Mouse (Mus musculus) left cerebral cortex, adult 18-20 months (tissue): ENCODE measurements around the gene Fubp1. TPM values are rescaled to one million over a fixed set of nuclear protein-coding genes. Genes with fewer than 3 reads are reported as not detected.

Experiments
- DNase-seq, 2 experiments: peaks; one replicate each; pipeline ENCODE4 v3.0.0; 2021 to 2022; ENCODE audit warnings: low spot score in 2 of 2, mixed read lengths in 1 of 2
- total RNA-seq, 2 experiments: library from RNA; stranded (reverse); gene quantifications; 2 replicates each; pipeline ENCODE4 v1.2.3; 2021

The Fubp1 gene
- total RNA-seq, 2 experiments from 2014 or later = 116 to 121 TPM

DNA sequence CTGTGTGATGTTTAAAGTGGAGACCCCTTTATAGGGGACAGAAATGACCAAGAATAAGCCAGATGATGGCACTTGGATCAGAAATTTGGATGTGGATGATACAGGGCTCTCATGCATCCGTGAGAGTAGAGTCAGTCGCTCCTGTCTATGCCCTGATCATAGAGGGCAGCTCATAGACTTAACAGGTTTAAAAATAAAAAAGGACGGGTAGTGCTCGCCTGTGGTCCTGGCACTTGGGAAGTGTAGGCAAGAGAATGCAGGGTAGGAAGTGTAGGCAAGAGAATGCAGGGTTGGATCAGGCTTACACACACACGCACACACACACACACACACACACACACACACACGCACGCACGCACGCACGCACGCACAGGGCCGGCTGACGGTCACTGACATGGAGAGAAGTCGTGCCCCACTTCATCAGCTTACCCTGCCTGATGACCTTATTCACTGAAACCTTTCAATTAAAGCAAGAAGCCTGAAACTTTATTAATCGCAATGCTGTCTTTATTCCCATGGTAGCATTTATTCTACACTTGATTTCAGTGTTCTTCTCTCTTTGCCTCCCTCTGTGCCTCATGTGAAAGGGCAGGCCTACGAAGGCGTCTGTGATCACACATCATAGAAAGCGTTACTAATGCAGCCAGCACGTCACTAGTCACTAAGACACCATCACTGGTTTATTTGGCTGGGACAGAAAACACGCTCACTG, 62.9 kb downstream of the Fubp1 start:
- no peak for DNase-seq

DNA sequence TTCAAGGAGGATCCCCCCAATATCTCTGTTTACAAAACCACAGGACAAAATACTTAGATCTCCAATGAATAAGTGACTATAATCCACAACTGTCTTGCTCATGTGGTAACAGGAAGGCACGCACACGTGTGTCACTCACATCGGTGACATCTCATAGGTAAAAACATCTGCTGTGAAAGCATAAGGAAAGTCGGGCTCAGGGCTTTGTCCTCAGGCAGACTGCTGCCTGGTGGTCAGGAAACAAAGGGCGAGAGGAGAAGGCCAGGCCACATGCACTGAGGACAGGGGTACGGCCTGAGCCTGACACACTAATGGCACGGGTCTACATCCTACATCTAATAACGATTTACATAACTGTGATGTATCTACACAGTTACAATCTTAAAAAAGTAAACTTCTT, 64.8 kb downstream of the Fubp1 start:
- no peak for DNase-seq

DNA sequence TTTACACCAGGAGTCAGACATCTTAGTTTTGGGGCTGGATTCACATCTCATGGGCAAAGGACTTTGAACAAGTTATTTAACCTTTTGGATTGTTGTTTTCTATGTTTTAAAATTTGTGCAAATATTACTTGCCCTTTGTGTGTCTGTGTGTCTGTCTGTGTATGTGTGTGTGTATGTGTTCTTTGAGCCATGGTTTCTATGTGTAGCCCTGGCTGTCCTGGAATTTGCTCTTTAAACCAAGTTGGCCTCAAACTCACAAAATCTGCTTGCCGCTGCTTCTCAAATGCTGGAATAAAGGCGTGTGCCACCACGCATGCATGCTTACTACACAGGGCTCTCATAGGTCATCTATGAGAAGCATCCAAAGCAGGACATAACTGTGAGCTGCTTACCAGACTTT, 66.7 kb downstream of the Fubp1 start:
- DNase-seq = no peak

DNA sequence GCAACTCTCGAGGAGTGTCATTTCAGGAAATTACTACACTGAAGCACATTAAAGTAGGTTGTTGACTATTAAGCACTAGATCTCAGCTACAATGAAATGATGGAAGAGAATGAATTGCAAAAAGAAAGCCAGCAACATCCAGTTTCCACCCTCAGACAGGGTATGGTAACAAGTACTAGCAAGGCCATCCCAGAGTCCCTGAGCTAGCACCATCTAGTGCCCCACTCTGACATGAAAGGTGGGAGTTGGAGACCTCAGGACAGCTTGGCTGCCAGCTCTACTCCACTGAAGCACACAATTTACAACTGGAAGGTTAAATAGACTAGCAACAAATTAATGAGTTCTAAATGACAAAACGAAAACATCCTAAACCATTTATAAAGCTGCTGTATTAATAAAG, 67.7 kb downstream of the Fubp1 start:
- DNase-seq = no peak

DNA sequence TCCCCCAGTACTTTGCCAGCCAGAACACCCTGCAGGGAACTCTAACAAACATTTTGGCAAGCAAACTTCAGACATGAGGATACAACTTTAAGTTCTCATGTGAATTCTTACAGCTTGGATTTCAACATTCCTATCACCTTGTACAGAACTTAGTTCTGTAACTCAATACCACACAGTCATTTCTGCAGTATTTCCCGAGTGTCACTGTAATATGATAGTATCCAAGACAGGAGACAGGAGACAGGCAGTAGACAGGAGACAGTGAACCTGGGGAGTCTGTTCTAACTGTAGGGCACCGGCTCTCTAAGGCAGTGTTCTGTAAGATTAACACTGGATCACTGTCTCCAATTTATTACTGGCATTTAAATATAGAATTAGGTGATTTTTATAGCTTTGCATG, 68.2 kb downstream of the Fubp1 start:
- DNase-seq = no peak

DNA sequence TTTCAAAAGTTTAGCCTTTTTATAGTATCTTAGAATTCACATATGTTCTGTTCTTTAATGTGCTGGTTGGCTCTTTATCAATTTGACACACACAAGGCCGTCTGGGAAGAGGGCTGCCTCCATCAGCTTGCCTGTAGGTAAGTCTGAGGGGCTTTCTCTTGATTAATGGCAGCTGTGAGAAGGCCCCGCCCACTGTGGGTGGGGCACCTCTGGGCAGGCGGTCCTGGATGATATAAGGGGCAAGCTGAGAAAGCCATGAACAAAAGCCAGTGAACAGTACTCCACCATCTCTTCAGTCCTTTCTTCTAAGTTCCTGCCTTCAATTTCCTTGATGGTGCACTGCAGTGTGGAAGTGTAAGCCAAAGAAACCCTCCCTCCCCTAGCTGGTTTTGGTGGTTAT, 71.9 kb downstream of the Fubp1 start:
- no peak for DNase-seq

DNA sequence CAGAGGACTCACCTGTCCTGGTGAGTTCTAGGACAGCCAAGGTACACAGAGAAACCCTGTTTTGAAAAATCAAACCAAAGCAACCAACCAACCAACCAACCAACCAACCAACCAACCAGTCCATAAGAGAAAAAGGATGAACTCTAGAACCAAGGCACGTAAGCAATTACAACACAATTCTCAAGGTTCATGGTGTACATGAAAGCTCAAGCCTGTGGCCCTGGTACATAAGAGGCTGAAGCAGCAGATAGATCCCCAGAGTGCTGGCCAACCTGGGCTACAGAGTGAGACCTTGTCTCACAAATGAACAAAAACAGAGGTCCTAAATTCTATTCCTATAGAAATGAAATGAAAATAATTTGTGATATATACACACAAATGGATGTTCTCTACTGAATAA, 74.1 kb downstream of the Fubp1 start:
- no peak for DNase-seq

DNA sequence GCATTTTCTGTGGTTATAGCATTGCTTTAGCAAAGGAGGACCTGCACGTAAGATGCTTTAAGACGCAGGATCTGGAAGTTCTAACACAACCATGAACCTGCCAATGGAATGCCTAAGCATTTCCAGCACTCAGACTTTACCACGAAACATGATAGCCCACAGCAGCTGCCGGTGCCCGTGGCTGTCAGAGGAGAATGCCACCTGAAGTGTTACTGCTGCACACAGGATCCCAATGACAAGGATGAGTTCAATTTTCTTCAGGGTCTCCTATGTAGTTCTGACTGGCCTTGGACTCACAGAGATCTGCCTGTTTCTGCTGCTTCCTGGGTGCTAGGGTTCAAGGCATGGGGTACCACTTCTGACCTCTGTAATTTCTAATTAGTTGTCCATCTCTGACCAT, 74.5 kb downstream of the Fubp1 start:
- no peak for DNase-seq

Other genes starting within 250 kb of the Fubp1 start
- gene Gipc2, start 44.2 kb upstream of the Fubp1 start, total RNA-seq = 1 to 10 TPM; 3.2 to 3.5 TPM
- 10 to 100 TPM; 74.9 to 82.4 TPM for gene Dnajb4, start 120 bp upstream of the Fubp1 start, total RNA-seq
- 1 to 10 TPM; 2.1 to 3.7 TPM for gene Nexn, start 55.9 kb downstream of the Fubp1 start, total RNA-seq
- gene Miga1, start 130.0 kb downstream of the Fubp1 start, total RNA-seq = 10 to 100 TPM; 81.7 to 87.4 TPM
- gene Usp33, start 136.1 kb downstream of the Fubp1 start, total RNA-seq = 100 to 1,000 TPM; 130 to 137 TPM
- gene Zzz3, start 185.1 kb downstream of the Fubp1 start, total RNA-seq = 10 to 100 TPM; 52.7 to 52.9 TPM